Mouse (Mus musculus) heart, adult 2 months (tissue): ENCODE data around the gene Miga1.

Experiments
- CTCF ChIP-seq: fragments of 200-600 bp; IDR thresholded peaks from 2 replicates; pipeline ENCODE4 v1.8.1; 2022; ENCODE audit warnings: antibody characterized with exemption, mild to moderate bottlenecking, moderate library complexity
- EP300 ChIP-seq: fragments of 200-500 bp; IDR thresholded peaks from 2 replicates; pipeline ENCODE4 v1.6.1; 2011; ENCODE audit warnings: low read depth, low read length, control low read depth; ENCODE audit not compliant: insufficient read depth

GRCm38 (mm10) chr3:152271876-152272275 is 68.3 kb downstream of the Miga1 start:
- TF ChIP-seq EP300 (no peak), CTCF (no peak)
